12 mouse cellular contexts compared by ENCODE assay signal in the genomic region with DNA sequence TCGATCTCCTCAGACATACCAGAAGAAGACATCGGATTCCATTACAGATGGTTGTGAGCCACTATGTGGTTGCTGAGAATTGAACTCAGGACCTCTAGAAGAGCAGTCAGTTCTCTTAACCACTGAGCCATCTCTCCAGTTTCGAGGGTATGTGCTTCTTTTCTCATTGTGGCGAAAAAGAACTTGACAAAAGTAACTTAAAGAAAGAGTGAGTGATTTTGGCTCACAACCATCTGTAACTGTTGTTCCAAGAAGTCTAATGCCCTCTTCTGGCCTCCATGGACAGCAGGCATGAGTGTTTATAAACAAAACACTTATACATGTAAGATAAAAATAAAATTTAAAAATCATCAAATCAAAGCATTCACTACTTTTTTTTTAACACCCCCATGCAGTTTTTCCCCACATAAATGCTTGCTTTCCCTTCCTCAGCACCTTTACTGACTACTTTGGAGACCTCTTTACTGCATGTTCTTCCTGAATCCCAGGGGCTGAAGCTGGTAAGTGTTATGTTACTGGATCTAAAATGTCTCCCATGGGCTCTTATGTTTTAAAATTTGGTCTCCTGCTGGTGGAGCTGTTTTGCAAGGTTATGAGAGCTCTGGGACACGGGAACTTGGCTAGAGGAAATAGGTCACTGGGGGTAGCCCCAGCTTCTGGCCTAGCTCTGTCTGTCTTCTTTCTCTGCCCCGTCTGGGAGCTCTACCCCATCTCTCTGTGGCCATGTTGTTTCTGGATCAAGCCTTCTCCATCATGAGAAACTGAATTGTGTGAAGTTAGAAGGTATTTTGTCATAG.
DNase-seq lines count a peak whose midpoint lies in the region.
"Had no signal": no experiment of that assay in that cellular context is flagged by ENCODE, and none has a peak within 500 bp of the region (broad histone marks: within the 10 kb centered on the region; RNA-seq: fewer than 3 reads in every experiment).

No protein-coding gene starts in this region.

- peak; percentile 22 for DNase-seq in adrenal gland, postnatal 14 days
- no peak for DNase-seq in adrenal gland, adult 8-10 months
- peak; percentile 12 for DNase-seq in kidney, adult 9 months
- no peak for DNase-seq in kidney, postnatal 4 days
- DNase-seq in thymus, postnatal 0 days (ENCODE audit: low spot score) = peak; percentile 9
- DNase-seq in thymus, postnatal 36 days = no peak
- no peak for DNase-seq in urinary bladder, postnatal 36 days (ENCODE audit: low spot score in 2 of 2)
- DNase-seq in left cerebral cortex, postnatal 10 days (ENCODE audit: extremely low spot score in 1 of 2, low spot score in 2 of 2) = no peak
- DNase-seq: cerebellum, adult 11 months; gastrocnemius, postnatal 10 days; right cerebral cortex, postnatal 14 days; thymus, adult 2 months had no signal

- intact Hi-C loops in left cerebral cortex, postnatal 10 days (cut with DNase I) = no loop called here

Comparison
In these comparisons a context has a peak if more than half of its experiments do, and no peak if none do; other contexts are left out.
1. DNase-seq: peak in adrenal gland, postnatal 14 days (single experiment), kidney, adult 9 months (single experiment) and thymus, postnatal 0 days (single experiment); none in adrenal gland, adult 8-10 months (single experiment), kidney, postnatal 4 days (0 of 2), thymus, postnatal 36 days (0 of 2), urinary bladder, postnatal 36 days (0 of 2) and left cerebral cortex, postnatal 10 days (0 of 2).